Mouse (Mus musculus): Measurements from ENCODE around the gene Mgst2. TPM values are rescaled to one million over a fixed set of nuclear protein-coding genes. Genes with fewer than 3 reads are reported as not detected.

Mgst2 gene
- polyA plus RNA-seq, 1 experiment: 35.7 TPM

DNA sequence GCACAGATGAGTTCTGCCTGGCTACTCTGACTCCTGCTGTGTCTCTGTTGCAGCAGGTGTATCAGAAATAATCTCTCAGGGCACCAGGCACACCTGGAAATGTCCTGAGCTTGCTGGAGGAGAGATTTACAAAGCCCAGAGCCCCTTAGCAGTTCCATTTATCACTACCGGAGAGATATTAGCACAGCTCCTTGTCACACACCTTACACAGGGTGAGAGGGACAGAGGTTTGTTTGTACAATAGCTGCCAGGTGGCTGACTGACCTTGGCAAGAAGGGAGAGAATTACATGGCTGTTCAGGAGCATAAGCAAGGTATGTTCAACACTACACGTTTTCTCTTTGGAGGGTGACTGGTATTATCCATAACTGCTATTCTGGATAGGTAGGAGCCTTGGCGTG, 35.6 kb downstream of the Mgst2 start:
- WGBS: 45% methylated on average over 3 of the region's 3 CpGs
- DNase-seq (ENCODE audit: low read depth, low spot score): no peak

DNA sequence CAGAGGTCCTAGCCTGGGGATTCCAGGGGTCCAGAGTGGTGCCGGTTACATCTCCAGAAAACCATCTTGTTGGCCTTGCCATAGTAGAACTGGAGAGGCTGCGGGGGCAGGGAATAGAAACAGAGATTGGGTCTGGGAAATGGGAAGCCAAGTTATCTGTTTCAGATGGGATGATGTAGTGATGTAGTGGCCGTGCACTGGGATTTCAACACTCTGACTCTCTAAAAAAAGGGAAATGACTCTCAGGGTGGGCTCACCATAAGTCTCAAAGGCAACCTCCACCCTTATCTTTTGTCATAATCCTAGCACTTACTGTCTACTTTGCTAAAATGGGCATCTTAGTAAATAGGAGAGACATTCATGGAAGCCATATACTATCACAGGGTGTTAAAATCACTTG, 37.8 kb downstream of the Mgst2 start:
- DNase-seq (ENCODE audit: low read depth, low spot score): no peak
- WGBS: 96% methylated on average over 3 of the region's 3 CpGs

DNA sequence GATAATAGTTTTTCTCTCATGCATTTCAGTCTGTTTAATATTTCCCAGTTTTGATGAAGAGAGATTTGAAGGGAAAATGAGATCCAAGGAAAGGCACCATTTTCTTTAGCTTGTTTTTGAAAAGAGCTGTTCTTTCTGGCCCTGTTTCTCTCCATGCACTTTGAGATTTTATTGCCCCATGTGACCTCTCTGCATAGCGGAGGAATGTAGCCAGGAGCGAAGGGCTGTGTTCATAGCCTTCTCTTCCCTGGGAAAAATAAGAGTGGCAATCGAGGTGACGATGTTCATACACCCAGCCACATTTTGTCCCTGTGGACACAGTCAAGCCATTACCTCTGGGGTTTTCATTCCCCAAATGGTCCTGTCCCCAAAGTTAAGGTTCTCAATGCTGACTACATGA, 40.0 kb downstream of the Mgst2 start:
- no peak for DNase-seq (ENCODE audit: low read depth, low spot score)
- WGBS: 19% methylated on average over 4 of the region's 4 CpGs

- 32% methylated on average over 15 of the region's 15 CpGs for WGBS
- no peak for DNase-seq (ENCODE audit: low read depth, low spot score)
These were observed 40.6 kb downstream of the Mgst2 start for GRCm38 (mm10) chr3:51700731-51701280.

- peak; percentile 25 for DNase-seq (ENCODE audit: low read depth, low spot score)
- 1% methylated on average over 27 of the region's 27 CpGs for WGBS
These were observed 41.2 kb downstream of the Mgst2 start for GRCm38 (mm10) chr3:51701281-51701751.

- 68% methylated on average over 13 of the region's 13 CpGs for WGBS
- no peak for DNase-seq (ENCODE audit: low read depth, low spot score)
These were observed 41.8 kb downstream of the Mgst2 start for GRCm38 (mm10) chr3:51701950-51702349.

GRCm38 (mm10) chr3:51702701-51703286, 42.6 kb downstream of the Mgst2 start:
- DNase-seq (ENCODE audit: low read depth, low spot score): no peak
- WGBS: 95% methylated on average over 8 of the region's 8 CpGs

- 93% methylated on average over 8 of the region's 8 CpGs for WGBS
- no peak for DNase-seq (ENCODE audit: low read depth, low spot score)
These were observed 43.3 kb downstream of the Mgst2 start for GRCm38 (mm10) chr3:51703478-51703877.

GRCm38 (mm10) chr3:51705220-51705619, 45.1 kb downstream of the Mgst2 start:
- DNase-seq (ENCODE audit: low read depth, low spot score): no peak
- WGBS: 90% methylated on average over 7 of the region's 7 CpGs

DNA sequence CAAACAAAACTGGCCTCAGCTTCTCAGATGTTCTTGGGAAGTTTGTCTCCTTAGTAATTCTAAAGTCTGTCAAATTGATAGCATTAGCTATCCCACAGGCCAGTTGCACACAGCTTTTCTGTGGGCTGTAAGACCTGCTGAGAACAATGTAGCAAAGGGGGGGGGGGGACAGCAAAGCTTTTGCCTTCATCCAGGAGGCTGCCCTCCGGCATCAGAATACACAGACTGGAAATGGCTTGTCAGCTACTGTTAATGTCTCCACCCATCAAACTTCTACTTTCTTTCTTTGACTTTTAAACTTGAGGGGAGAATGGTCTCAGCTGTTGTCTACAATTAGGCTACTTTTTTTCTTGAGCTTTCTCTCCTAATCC, 48.2 kb downstream of the Mgst2 start:
- no peak for DNase-seq (ENCODE audit: low read depth, low spot score)
- WGBS: 50% methylated on average over 1 of the region's 1 CpGs

- DNase-seq (ENCODE audit: low read depth, low spot score): peak; percentile 66
- WGBS: 11% methylated on average over 21 of the region's 21 CpGs
These were observed 48.7 kb downstream of the Mgst2 start for GRCm38 (mm10) chr3:51708746-51709411.

DNA sequence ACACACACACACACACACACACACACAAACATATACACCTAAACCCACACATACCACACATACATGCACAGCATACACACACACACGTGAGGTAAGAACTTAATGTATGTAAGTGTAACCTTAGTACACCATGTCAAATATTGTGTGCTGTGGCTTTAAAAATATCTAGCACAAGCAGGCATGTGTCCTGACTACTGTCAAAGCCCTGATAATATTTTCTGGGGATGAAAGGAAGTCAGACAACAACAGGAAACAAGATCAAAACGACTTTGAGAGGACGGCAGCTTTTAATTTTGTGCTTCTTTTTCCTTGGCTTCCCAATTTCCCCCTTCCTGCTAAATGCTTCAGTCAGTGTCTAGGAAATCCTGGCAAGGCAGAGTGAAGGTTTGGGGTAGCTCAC, 52.2 kb downstream of the Mgst2 start:
- WGBS: 43% methylated on average over 3 of the region's 3 CpGs

GRCm38 (mm10) chr3:51713233-51713632, 53.1 kb downstream of the Mgst2 start:
- WGBS: 74% methylated on average over 8 of the region's 8 CpGs
- DNase-seq (ENCODE audit: low read depth, low spot score): no peak

More for the DNA sequence above, 52.2 kb downstream of the Mgst2 start:
- no peak for DNase-seq (ENCODE audit: low read depth, low spot score)

DNA sequence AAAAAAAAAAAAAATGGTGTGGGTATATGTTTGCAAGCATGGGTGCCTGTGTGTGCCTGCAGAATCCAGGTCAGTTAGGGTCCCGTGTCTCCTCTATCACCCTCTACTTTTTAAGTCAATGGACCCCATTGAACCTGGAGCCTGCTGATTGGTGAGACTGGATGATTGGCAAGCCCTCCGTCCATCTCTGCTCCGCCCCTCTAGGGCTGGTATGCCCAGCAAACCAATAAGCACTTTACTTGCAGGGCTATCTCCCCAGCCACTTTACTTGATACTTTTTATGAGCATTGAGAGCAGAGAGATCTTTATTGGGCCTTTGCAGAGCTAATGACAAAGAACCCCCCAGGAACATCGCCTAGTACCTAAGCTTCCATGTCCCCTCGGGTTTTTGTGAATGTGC, 54.3 kb downstream of the Mgst2 start:
- 75% methylated on average over 5 of the region's 5 CpGs for WGBS
- DNase-seq (ENCODE audit: low read depth, low spot score): no peak

- WGBS: 21% methylated on average over 3 of the region's 3 CpGs
- no peak for DNase-seq (ENCODE audit: low read depth, low spot score)
These were observed 57.3 kb downstream of the Mgst2 start for GRCm38 (mm10) chr3:51717455-51717854.

DNA sequence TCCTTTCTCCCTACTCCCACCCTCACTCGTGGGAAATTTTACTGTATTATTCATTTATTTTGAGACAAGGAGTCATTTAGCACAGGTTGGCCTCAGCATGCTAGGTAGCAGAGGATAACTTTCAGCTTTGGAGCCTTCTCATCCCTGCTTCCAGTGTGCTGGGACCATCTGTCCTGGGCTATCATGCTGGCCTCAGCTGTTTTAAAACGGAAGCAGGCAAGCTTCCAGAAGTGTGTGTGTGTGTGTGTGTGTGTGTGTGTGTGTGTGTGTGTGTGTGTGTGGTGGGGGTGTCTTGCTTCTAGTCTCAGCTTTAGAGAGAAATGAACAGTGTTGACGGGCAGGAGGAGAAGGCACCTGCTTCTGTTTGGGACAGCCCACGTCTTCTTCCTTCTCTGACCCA, 57.7 kb downstream of the Mgst2 start:
- 51% methylated on average over 4 of the region's 4 CpGs for WGBS
- no peak for DNase-seq (ENCODE audit: low read depth, low spot score)

GRCm38 (mm10) chr3:51719373-51719772, 59.2 kb downstream of the Mgst2 start:
- no peak for DNase-seq (ENCODE audit: low read depth, low spot score)
- 68% methylated on average over 3 of the region's 3 CpGs for WGBS

DNA sequence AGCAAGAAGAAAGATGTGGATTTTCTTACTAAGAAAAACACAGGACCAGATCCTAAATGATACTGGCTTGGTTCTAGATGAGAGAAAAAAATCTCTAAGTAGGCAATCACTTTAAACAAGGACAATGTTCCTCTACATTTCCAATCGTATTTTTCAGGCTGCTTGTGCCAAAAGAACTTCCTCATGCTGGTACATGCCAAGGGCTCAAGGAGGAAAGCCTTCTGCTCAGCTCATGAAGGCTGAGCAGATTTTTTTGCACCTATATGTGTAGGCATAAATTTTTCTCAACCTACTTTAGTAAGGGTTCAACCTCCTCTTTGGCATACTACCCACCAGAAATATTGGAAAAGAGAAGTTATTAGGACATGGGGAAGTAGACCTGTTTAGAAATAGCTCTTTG, 59.8 kb downstream of the Mgst2 start:
- DNase-seq (ENCODE audit: low read depth, low spot score): no peak
- 37% methylated on average over 1 of the region's 1 CpGs for WGBS

- 85% methylated on average over 6 of the region's 6 CpGs for WGBS
- DNase-seq (ENCODE audit: low read depth, low spot score): no peak
These were observed 66.1 kb downstream of the Mgst2 start for GRCm38 (mm10) chr3:51726257-51726656.

GRCm38 (mm10) chr3:51727487-51727886, 67.3 kb downstream of the Mgst2 start:
- DNase-seq (ENCODE audit: low read depth, low spot score): no peak
- WGBS: 55% methylated on average over 3 of the region's 3 CpGs

DNA sequence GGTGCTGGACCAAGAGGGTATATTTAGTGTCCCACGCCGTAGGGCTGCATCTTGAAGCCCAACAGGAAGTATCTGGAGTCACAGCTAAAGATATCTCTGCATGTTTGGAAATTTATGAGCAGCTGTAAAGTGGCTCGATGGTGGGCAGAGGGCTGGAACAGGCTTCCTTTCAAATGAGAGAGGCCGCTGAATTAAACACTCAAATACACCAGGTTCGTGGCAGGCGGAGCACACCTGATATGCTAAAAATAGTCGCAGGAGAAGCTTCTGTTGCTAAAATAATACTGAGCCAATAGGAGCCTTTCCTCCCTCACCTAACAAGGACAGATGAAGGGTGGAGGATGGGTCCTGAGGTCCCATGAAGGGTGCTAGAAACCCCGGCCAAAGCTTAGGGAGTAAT, 67.8 kb downstream of the Mgst2 start:
- WGBS: 20% methylated on average over 8 of the region's 8 CpGs
- no peak for DNase-seq (ENCODE audit: low read depth, low spot score)
